Mouse (Mus musculus): ENCODE data around the gene Agpat1.

The Agpat1 gene

GRCm38 (mm10) chr17:34653746-34654285 lies 49.8 kb downstream of the Agpat1 start:
- no peak for DNase-seq (ENCODE audit: low read depth, low spot score)

- DNase-seq (ENCODE audit: low read depth, low spot score): no peak
These were observed 50.3 kb downstream of the Agpat1 start for GRCm38 (mm10) chr17:34654392-34654791.

GRCm38 (mm10) chr17:34655160-34655559 lies 51.1 kb downstream of the Agpat1 start:
- DNase-seq (ENCODE audit: low read depth, low spot score): no peak

GRCm38 (mm10) chr17:34655581-34655991 lies 51.5 kb downstream of the Agpat1 start:
- no peak for DNase-seq (ENCODE audit: low read depth, low spot score)

- DNase-seq (ENCODE audit: low read depth, low spot score): no peak
These were observed 52.6 kb downstream of the Agpat1 start for GRCm38 (mm10) chr17:34656666-34657065.

- no peak for DNase-seq (ENCODE audit: low read depth, low spot score)
These were observed 53.2 kb downstream of the Agpat1 start for GRCm38 (mm10) chr17:34657271-34657670.

GRCm38 (mm10) chr17:34658145-34658544 lies 54.1 kb downstream of the Agpat1 start:
- no peak for DNase-seq (ENCODE audit: low read depth, low spot score)

- DNase-seq (ENCODE audit: low read depth, low spot score): no peak
These were observed 54.5 kb downstream of the Agpat1 start for GRCm38 (mm10) chr17:34658591-34658990.

- no peak for DNase-seq (ENCODE audit: low read depth, low spot score)
These were observed 55.3 kb downstream of the Agpat1 start for GRCm38 (mm10) chr17:34659181-34659896.

- no peak for DNase-seq (ENCODE audit: low read depth, low spot score)
These were observed 55.8 kb downstream of the Agpat1 start for GRCm38 (mm10) chr17:34659897-34660214.

- no peak for DNase-seq (ENCODE audit: low read depth, low spot score)
These were observed 56.3 kb downstream of the Agpat1 start for GRCm38 (mm10) chr17:34660259-34660820.

GRCm38 (mm10) chr17:34661121-34661591 lies 57.1 kb downstream of the Agpat1 start:
- no peak for DNase-seq (ENCODE audit: low read depth, low spot score)

- no peak for DNase-seq (ENCODE audit: low read depth, low spot score)
These were observed 58.4 kb downstream of the Agpat1 start for GRCm38 (mm10) chr17:34662468-34662867.

GRCm38 (mm10) chr17:34662978-34663377 lies 58.9 kb downstream of the Agpat1 start:
- no peak for DNase-seq (ENCODE audit: low read depth, low spot score)
